Mouse (Mus musculus) monocyte, adult 5-6 weeks (primary cell): ENCODE results near the gene Ccr1. TPM values are rescaled to one million over a fixed set of nuclear protein-coding genes. Genes with fewer than 3 reads are reported as not detected.
"Not testable (repeated sequence)": the region's sequence is repeated elsewhere in the genome, so short reads cannot be mapped to it uniquely, and the experiment has no call there.

ENCODE experiments used
- ATAC-seq: fragments of 153-309, 156-312 bp; replicated peaks from 2 replicates; pipeline ENCODE4 v1.8.0; 2017; ENCODE audit warnings: mild to moderate bottlenecking; ENCODE audit not compliant: low TSS enrichment, insufficient number of reproducible peaks, severe bottlenecking, poor library complexity, low FRiP score
- total RNA-seq: library from RNA; stranded (forward); fragments of 200-1000, 200-491, 200-594 nt; gene quantifications from 3 replicates; pipeline ENCODE4 v1.2.3, GENCODE M21; 2017

The Ccr1 gene
- total RNA-seq, 1 experiment from 2014 or later: 22.9 TPM

DNA sequence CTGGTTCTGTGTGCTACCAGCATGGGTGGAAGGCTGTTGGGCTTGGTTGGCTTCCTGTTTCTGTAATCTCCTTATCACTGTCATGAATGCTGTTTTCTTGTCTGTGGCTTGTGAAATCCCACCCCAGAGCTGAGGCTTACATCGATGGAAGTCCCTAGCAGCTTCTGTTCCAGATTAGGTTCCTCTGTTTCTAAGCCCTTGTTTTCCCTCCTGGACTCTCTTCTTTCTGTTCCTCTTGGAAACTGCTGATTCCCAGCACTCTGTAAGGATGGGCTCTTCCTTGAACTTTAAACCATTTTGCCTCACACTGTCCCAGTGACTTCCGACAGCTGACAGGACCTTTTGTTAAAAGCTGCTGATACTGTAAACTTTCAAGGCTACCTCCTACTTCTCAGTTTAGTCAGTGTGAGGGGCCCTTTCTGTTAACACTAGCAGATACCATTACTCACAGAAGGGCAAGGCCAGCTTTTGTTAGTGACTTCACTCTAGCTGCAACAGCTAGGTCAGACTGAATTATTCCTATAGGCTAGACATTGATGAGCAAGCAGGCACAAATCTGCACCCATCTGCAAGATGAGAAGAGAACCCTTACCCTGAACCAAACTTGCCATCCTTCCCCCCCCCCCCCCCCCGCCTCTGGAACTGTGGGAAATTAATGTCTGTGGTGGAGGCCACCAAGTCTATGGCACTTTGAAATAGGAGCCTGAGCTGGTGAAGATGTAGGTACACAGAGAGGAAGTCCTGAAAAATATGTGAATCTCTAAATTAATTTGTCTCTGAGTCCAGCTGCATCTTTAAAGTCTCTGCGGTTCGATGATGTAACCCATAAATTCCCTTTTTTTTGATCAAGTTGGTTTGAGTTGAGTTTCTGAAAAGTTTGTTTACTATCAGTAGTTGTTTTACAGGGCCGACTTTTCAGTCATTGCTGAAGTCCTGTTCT is 36.5 kb downstream of the Ccr1 start:
- ATAC-seq: no peak; the same call in 1 of the 2 replicates

DNA sequence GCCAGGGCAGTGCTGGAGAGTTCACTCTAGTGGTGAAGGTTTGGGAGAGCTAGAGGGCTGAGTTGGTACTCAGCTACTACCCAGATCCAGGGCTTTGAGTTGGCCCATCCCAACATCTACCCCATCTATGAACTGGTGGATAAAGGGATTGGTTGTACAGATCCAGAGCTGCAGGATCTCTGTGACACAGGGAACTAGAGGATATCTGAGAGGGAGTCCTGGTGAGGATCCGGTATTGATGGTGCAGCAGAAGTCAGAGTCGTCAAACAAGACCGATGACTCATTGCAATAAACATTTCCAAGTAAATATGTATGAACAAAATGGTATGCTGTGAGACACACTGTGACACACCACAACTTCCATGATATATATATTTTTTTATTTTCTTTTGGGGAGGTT is 37.6 kb downstream of the Ccr1 start:
- ATAC-seq: no peak

DNA sequence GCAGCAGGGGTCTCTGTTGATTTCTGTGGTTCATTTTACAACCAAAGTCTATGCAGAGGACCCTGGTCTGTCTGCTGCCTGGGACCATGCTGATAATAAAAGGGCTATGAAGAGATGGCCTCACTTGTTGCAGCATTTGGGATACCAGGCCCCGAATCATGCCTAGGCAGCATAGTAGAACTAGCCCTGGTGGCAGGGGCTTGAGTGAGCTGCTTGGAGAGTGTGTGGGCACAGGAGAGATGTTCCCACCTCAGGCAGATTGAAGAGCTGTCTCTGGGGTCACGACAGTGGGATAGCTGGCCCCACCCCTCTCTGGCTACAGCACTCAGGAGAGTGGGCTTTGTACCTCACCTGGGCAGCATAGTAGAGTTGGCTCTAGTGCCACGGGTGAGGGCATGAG is 38.0 kb downstream of the Ccr1 start:
- ATAC-seq: no peak

DNA sequence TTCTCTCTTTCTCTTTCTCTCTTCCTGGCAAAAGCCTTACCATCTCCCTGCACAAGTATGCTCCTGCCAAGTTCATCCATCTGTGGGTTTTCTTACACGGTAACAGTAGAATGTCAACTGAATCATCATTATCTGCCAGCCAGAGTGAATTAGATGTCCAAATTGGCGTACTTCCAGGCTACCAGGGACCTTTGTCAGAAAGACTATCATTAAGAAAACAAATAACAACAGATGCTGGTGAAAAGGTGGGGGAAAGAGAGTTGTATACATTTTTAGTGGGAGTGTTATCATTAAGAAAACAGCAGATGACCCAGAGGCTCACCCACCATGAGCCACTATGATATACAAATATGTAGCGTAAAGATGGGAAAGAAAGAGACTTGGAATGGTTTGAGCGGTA is 38.6 kb downstream of the Ccr1 start:
- no peak for ATAC-seq

DNA sequence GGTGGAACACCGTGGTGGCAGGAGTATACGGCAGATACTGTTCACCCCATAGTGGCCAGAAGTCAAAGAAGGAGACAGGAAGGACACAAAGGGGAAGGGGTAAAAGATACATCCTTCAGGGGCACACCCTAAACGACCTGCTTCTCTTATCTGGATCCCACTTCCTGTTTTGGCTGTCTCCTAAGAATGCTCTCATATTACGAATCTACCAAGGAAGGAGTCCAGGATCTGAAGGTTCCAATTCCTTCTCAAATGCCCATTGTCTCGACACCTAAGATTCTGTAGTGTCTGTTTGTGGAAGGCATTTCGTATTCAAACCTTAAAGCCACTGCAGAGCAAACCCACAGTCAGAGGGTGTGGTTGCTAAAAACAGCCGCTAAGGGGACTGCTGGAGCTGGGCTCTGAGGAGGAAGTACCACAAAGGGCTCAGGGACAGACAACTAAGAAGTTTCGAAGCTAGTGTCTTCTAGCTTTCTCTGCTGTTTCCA is 39.7 kb downstream of the Ccr1 start:
- peak; percentile 22 for ATAC-seq

DNA sequence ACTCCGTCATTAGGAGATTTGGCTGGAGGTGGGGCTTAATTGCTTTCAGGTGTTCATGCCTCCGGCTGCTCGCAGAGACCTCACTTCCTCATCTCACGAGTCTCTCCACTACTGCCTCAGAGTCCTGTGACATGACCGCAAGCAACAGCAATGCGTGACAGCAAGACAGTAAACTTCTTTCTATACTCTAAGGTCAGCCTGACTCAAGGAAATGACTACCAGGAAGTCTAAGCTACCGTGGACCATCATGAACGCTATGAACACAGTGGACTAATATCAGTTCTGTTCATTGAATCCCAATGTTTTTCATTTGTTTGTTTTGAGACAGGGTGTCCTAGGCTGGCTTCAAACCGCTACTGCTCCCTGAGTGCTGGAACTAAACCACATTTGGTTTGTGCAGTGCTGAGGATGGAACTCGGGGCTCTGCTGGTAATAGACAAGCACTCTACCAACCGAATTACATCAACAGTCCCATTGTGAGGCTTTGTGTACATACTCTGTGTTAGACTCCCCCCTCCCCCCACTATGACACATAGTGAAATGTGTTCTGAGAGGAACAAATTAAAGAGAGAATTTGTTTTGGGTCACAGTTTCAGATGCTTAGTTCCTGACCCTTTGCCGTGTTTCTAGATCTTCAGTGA is 40.3 kb downstream of the Ccr1 start:
- ATAC-seq: peak; percentile 20

DNA sequence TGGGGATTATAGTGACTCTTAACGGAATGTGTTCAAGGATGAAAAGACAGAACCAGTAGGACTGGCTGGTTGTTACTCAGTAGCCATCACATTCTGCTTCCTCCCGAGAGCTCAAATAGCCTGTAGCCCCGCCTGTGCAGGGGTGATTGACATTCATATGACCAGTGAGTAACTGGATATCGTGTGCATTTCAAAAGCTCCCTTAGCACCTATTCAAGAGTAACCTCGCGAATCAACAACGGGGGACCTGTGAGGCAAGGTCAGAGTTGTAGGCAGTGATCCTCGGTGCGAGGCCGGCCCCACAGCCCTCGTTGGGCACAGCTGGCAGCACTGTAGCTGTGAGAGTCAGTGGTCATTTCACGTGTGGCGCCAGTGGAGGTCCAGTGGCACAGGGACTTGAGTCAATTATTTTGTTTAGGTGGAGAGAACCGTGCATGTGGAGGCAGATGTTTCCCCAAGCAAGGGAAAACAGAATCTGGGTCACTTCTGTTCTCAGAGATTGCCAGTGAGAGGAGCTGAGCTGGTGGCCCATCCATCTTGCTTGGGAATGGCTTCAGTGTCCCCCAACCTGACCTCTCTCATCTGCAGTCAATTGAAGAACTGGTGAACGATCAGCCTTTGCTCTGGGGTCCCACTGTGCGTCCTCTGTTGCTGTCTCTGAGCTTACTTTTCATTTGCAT is 41.1 kb downstream of the Ccr1 start:
- no peak for ATAC-seq

DNA sequence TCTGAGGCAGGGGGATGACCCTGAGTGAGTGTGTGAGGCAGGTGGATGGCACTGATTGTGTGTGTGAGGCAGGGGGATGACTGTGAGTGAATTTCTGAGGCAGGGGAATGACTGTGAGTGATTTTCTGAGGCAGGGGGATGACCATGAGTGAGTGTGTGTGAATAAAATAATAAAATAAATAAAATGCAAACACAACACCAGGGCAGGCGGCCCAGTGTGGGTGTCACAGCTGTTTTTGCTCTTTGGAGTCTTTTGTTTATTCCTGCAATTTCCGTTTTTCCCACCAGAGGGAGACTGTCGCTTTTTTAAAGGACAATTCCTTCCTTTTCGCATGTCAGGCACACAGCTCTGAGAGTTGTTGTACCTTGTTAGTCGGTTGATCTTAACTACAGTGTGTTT is 42.5 kb downstream of the Ccr1 start:
- not testable (repeated sequence) for ATAC-seq

DNA sequence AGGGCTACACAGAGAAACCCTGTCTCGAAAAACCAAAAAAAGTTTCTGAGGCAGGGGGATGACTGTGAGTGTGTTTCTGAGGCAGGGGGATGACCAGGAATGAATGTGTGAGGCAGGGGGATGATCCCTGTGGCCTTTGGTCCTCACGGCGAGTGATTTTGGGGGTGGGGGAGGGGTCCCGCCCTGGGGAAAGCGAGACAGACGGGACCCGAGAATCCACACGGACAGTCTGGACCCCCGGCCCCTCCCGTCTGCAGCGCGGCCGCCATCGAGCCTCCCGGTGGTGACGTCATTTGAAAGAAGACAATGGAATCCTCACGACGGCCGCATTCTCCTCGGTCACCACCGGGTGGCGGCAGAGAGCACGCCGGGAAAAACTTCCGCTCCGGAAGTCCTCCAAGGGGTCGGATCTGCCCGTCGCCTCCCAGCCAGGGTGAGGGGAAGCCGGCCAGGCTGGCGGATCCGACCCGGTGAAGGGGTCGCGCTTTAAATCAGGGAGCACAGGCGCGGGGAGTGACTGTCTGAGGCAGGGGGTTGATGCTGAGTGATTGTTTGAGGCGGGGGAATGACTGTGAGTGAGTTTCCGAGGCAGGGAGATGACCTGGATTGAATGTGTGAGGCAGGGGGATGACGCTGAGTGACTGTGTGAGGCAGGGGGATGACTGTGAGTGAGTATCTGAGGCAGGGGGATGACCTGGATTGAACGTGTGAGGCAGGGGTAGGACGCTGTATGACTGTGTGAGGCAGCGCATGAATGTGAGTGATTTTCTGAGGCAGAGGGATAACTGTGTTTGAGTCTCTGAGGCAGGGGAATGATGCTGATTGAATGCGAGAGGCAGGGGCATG is 43.2 kb downstream of the Ccr1 start:
- peak; percentile 38 for ATAC-seq

DNA sequence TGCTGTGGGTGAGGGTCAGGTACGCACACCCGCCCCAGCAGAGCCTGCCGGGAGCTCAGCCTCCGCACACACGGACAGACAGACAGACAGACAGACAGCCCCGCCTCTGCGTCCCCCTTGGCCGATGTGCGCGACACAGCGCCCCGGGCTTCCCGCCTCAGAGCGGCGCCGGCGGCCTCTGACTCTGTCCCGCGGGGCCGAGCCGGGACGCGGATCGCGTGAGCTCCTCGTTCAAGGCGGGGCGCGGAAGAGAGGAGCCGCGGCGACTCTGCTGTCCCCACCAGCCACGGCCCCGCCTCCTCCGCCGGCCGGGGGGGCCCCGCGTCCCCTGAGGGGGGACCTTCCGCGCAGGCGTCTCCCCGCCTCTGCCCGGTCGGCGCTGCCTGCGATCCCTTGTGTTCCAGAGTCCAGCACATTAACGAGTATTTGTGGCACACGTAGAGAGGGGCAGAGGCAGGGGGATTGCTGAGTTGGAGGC is 43.9 kb downstream of the Ccr1 start:
- peak; percentile 21 for ATAC-seq

DNA sequence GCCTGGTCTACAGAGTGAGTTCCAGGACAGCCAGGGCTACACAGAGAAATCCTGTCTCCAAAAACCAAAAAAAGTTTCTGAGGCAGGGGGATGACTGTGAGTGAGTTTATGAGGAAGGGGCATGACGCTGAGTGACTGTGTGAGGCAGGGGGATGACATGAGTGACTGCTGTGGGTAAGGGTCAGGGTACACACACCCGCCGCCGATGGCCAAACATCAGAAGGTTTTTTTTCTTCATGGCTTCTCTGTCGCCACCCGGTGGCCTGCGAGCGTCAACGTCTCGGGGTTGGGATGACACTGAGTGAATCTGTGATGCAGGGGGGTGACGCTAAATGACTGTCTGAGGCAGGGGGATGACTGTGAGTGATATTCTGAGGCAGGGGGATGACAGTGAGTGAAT is 44.5 kb downstream of the Ccr1 start:
- peak; percentile 14 for ATAC-seq

DNA sequence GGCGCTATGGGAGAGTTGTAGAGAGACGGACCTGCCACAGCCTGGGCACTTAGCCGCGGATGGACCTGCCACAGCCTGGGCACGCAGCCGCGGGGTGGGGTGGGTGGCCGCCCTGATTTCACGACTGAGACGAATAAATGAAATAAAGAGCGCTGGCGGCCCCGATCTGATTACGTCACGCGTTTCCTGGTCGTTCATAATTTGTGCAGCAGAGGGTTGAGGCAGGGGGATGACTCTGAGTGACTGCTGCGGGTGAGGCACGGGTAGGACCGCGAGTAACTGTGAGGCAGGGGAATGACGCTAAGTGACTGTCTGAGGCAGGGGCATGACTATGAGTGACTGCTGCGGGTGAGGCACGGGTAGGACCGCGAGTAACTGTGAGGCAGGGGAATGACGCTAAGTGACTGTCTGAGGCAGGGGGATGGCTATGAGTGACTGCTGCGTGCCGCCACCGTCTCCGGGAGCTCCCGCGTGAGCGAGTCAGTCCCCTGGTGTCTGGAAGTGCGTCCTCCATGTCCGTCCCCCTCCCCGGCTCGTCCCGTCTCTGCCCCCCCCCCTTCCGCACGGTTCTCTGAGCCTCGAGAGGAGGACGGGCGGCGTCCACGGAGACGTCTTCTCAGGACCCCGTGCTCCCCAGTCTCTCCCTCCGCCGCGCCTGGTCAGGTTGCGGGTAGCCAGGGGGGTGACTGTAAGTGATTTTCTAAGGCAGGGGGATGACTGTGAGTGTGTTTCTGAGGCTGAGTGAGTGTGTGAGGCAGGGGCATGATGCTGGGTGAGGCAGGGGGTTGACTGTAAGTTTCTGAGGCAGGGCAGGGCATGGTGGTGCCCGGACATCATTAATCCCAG is 45.1 kb downstream of the Ccr1 start:
- peak; percentile 8; the same call in 1 of the 2 replicates for ATAC-seq

Other genes with a start within 250 kb of the Ccr1 start
- gene Cxcr6, start 162.2 kb downstream of the Ccr1 start, total RNA-seq: 0.78 to 1.9 TPM (median 1.3 TPM) in 3 replicates
- gene Fyco1, start 116.8 kb downstream of the Ccr1 start, total RNA-seq: 23.8 to 40.6 TPM (median 30.4 TPM) in 3 replicates
- 0.19 to 0.49 TPM (median 0.21 TPM) in 3 replicates for gene Xcr1, start 106.7 kb downstream of the Ccr1 start, total RNA-seq
- not detected in 3 replicates for gene Ccr1l1, start 9.7 kb upstream of the Ccr1 start, total RNA-seq
- 1.6 to 124 TPM (median 118 TPM) in 3 replicates for gene Ccr3, start 53.3 kb upstream of the Ccr1 start, total RNA-seq
- 260 to 312 TPM (median 269 TPM) in 3 replicates for gene Ccr2, start 133.3 kb upstream of the Ccr1 start, total RNA-seq
- 16.7 to 74.3 TPM (median 20.7 TPM) in 3 replicates for gene Ccr5, start 152.9 kb upstream of the Ccr1 start, total RNA-seq